Mouse (Mus musculus) cerebellum, adult (tissue): Measurements from ENCODE around the gene Dtx2.
"Not testable (repeated sequence)": the region's sequence is repeated elsewhere in the genome, so short reads cannot be mapped to it uniquely, and the experiment has no call there.

Experiments
- ATAC-seq: cut with Nextera tagmentation; 2 replicates; pipeline ENCODE4 v1.9.2; 2017; ENCODE audit warnings: mild to moderate bottlenecking, moderate library complexity, mixed read lengths; ENCODE audit not compliant: insufficient number of reproducible peaks, low FRiP score, low TSS enrichment

Dtx2 gene

GRCm38 (mm10) chr5:136018726-136019125, 24.1 kb downstream of the Dtx2 start:
- ATAC-seq, result no peak

- no peak for ATAC-seq
Observed at GRCm38 (mm10) chr5:136019907-136020306, 25.3 kb downstream of the Dtx2 start.

- ATAC-seq, result no peak
Observed at GRCm38 (mm10) chr5:136025712-136026111, 31.1 kb downstream of the Dtx2 start.

- ATAC-seq, result no peak
Observed at GRCm38 (mm10) chr5:136026859-136027258, 32.3 kb downstream of the Dtx2 start.

GRCm38 (mm10) chr5:136027612-136028311, 33.2 kb downstream of the Dtx2 start:
- ATAC-seq, result no peak

- ATAC-seq, result no peak
Observed at GRCm38 (mm10) chr5:136034868-136035267, 40.3 kb downstream of the Dtx2 start.

- no peak for ATAC-seq
Observed at GRCm38 (mm10) chr5:136035285-136035684, 40.7 kb downstream of the Dtx2 start.

- no peak for ATAC-seq
Observed at GRCm38 (mm10) chr5:136036667-136037066, 42.1 kb downstream of the Dtx2 start.

- ATAC-seq, result no peak
Observed at GRCm38 (mm10) chr5:136038258-136039214, 43.9 kb downstream of the Dtx2 start, which contains the start of gene Upk3b. Gene Upk3b, plus strand, starts transcription at chr5:136038496.

- no peak for ATAC-seq
Observed at GRCm38 (mm10) chr5:136040210-136040609, 45.6 kb downstream of the Dtx2 start.

GRCm38 (mm10) chr5:136041260-136041659, 46.7 kb downstream of the Dtx2 start:
- no peak for ATAC-seq

- ATAC-seq, result no peak
Observed at GRCm38 (mm10) chr5:136041666-136042065, 47.1 kb downstream of the Dtx2 start.

GRCm38 (mm10) chr5:136044865-136045264, 50.3 kb downstream of the Dtx2 start:
- no peak for ATAC-seq

GRCm38 (mm10) chr5:136045408-136045807, 50.8 kb downstream of the Dtx2 start:
- ATAC-seq, result no peak

GRCm38 (mm10) chr5:136045987-136046386, 51.4 kb downstream of the Dtx2 start:
- no peak for ATAC-seq

- ATAC-seq, result not testable (repeated sequence)
Observed at GRCm38 (mm10) chr5:136048541-136048940, 53.9 kb downstream of the Dtx2 start.

- ATAC-seq, result no peak
Observed at GRCm38 (mm10) chr5:136049926-136050325, 55.3 kb downstream of the Dtx2 start.

- no peak for ATAC-seq
Observed at GRCm38 (mm10) chr5:136051231-136052085, 56.9 kb downstream of the Dtx2 start.

GRCm38 (mm10) chr5:136052861-136053655, 58.5 kb downstream of the Dtx2 start:
- ATAC-seq, result no peak
